7 mouse cellular contexts compared by ENCODE assay signal in genomic region chr8:105935863-105936603, GRCm38 (mm10). TPM values are rescaled to one million over a fixed set of nuclear protein-coding genes. Genes with fewer than 3 reads are reported as not detected.
DNase-seq lines count a peak whose midpoint lies in the region; ATAC-seq and TF ChIP-seq lines count a peak whose summit lies in the region.

No protein-coding gene starts in this region.

- H3K4me3 ChIP-seq in liver, embryonic 11.5 days (ENCODE audit: low read depth, low read length): peak overlapping the region; percentile 85
- H3K4me3 ChIP-seq in embryonic facial prominence, embryonic 13.5 days: peak overlapping the region; percentile 79
- H3K4me3 ChIP-seq in intestine, postnatal 0 days (ENCODE audit: low read depth, low read length): no peak overlapping the region

- peak overlapping the region; percentile 78 for H3K9ac ChIP-seq in liver, embryonic 11.5 days (ENCODE audit: low read depth, low read length)
- peak overlapping the region; percentile 82 for H3K9ac ChIP-seq in embryonic facial prominence, embryonic 13.5 days
- 0 out of 2 replicates have a peak overlapping the region, but pooled peaks have one; percentile 74 for H3K9ac ChIP-seq in intestine, postnatal 0 days (ENCODE audit: low read depth, low read length)

- H3K4me1 ChIP-seq in liver, embryonic 11.5 days (replicated peaks; ENCODE audit: control insufficient read depth, insufficient read depth, low read length): peaks cover 28% of the 10 kb centered on the region
- H3K4me1 ChIP-seq in embryonic facial prominence, embryonic 13.5 days: peaks cover 20% of the 10 kb centered on the region
- H3K4me1 ChIP-seq in intestine, postnatal 0 days (replicated peaks; ENCODE audit: control insufficient read depth, insufficient read depth, low read length): no peaks in the 10 kb centered on the region

- peaks cover 12% of the 10 kb centered on the region for H3K36me3 ChIP-seq in liver, embryonic 11.5 days (ENCODE audit: control insufficient read depth, insufficient read depth, low read length)
- H3K36me3 ChIP-seq in embryonic facial prominence, embryonic 13.5 days: peaks cover 38% of the 10 kb centered on the region
- H3K36me3 ChIP-seq in intestine, postnatal 0 days (ENCODE audit: control insufficient read depth, insufficient read depth): peaks cover 36% of the 10 kb centered on the region; the same call in 1 of the 2 replicates

- no peak for DNase-seq in liver, embryonic 11.5 days (ENCODE audit: low spot score)
- DNase-seq in liver: no peak
- DNase-seq in retina, postnatal 1 day: peak; percentile 18
- no peak for DNase-seq in thymus, postnatal 4 days
- DNase-seq in right cerebral cortex, postnatal 10 days (ENCODE audit: low spot score in 2 of 2): no peak

- TF ChIP-seq CTCF in intestine, postnatal 0 days (IDR thresholded peaks at IDR 0.05; ENCODE audit: low read depth): no peak

- ATAC-seq in liver, embryonic 11.5 days (replicated peaks; ENCODE audit: low FRiP score): 0 out of 2 replicates have a peak, but pooled peaks have one; percentile 10
- ATAC-seq in embryonic facial prominence, embryonic 13.5 days (ENCODE audit: insufficient number of reproducible peaks, insufficient read depth, low FRiP score, low TSS enrichment, low read depth): no peak
- ATAC-seq in intestine, postnatal 0 days: no peak

- 24% methylated on average over 7 of the region's 7 CpGs for WGBS in liver, embryonic 11.5 days
- WGBS in embryonic facial prominence, embryonic 13.5 days: 26% methylated on average over 7 of the region's 7 CpGs
- WGBS in intestine, postnatal 0 days: 39% methylated on average over 7 of the region's 7 CpGs

- H3K27ac ChIP-seq in liver, embryonic 11.5 days (ENCODE audit: low read depth, low read length): peak overlapping the region; percentile 90
- H3K27ac ChIP-seq in embryonic facial prominence, embryonic 13.5 days: no peak overlapping the region
- no peak overlapping the region for H3K27ac ChIP-seq in intestine, postnatal 0 days (ENCODE audit: low read depth, low read length)

- H3K4me2 ChIP-seq in liver, embryonic 11.5 days: peak overlapping the region; percentile 92
- H3K4me2 ChIP-seq in embryonic facial prominence, embryonic 13.5 days: peak overlapping the region; percentile 95
- H3K4me2 ChIP-seq in intestine, postnatal 0 days (replicated peaks; ENCODE audit: low read depth): peak overlapping the region; percentile 92; the same call in 1 of the 2 replicates

- H3K9me3 ChIP-seq in liver, embryonic 11.5 days (ENCODE audit: control insufficient read depth, low read length): no peaks in the 10 kb centered on the region; the same call in 1 of the 2 replicates
- no peaks in the 10 kb centered on the region for H3K9me3 ChIP-seq in embryonic facial prominence, embryonic 13.5 days
- H3K9me3 ChIP-seq in intestine, postnatal 0 days (ENCODE audit: control insufficient read depth): no peaks in the 10 kb centered on the region

- no peaks in the 10 kb centered on the region for H3K27me3 ChIP-seq in liver, embryonic 11.5 days (replicated peaks; ENCODE audit: control insufficient read depth, insufficient read depth, low read length)
- H3K27me3 ChIP-seq in embryonic facial prominence, embryonic 13.5 days: no peaks in the 10 kb centered on the region
- no peaks in the 10 kb centered on the region for H3K27me3 ChIP-seq in intestine, postnatal 0 days (replicated peaks; ENCODE audit: control insufficient read depth, insufficient read depth, low read length)

RNA-seq across cellular contexts. Expression of gene Psmb10, which starts 2.2 kb away (rescaled TPM):
- 142 and 160 TPM in 2 replicates for polyA plus RNA-seq in liver, embryonic 11.5 days (2014; fragmentation: Nextera tagmentation; extraction: Ambion mirVana)
- polyA plus RNA-seq in embryonic facial prominence, embryonic 13.5 days (2015; fragmentation: Nextera tagmentation; extraction: Ambion mirVana): 28.6 and 29.0 TPM in 2 replicates
- polyA plus RNA-seq in intestine, postnatal 0 days (2015; fragmentation: Nextera tagmentation; extraction: Ambion mirVana): 186 and 204 TPM in 2 replicates

RNA-seq across cellular contexts. Expression of gene Ctrl, which starts 2.4 kb away (rescaled TPM):
- polyA plus RNA-seq in liver, embryonic 11.5 days (2014; fragmentation: Nextera tagmentation; extraction: Ambion mirVana): 1.9 and 3.0 TPM in 2 replicates
- 1.3 and 1.8 TPM in 2 replicates for polyA plus RNA-seq in embryonic facial prominence, embryonic 13.5 days (2015; fragmentation: Nextera tagmentation; extraction: Ambion mirVana)
- polyA plus RNA-seq in intestine, postnatal 0 days (2015; fragmentation: Nextera tagmentation; extraction: Ambion mirVana): 0.63 and 1.4 TPM in 2 replicates

RNA-seq across cellular contexts. Expression of gene Lcat, which starts 7.1 kb away (rescaled TPM):
- 32.1 and 32.7 TPM in 2 replicates for polyA plus RNA-seq in liver, embryonic 11.5 days (2014; fragmentation: Nextera tagmentation; extraction: Ambion mirVana)
- 2.8 and 5.6 TPM in 2 replicates for polyA plus RNA-seq in embryonic facial prominence, embryonic 13.5 days (2015; fragmentation: Nextera tagmentation; extraction: Ambion mirVana)
- polyA plus RNA-seq in intestine, postnatal 0 days (2015; fragmentation: Nextera tagmentation; extraction: Ambion mirVana): 0.20 and 0.37 TPM in 2 replicates

RNA-seq across cellular contexts. Expression of gene Slc12a4, which starts 29.9 kb away (rescaled TPM):
- 25.6 and 25.8 TPM in 2 replicates for polyA plus RNA-seq in liver, embryonic 11.5 days (2014; fragmentation: Nextera tagmentation; extraction: Ambion mirVana)
- 48.3 and 56.8 TPM in 2 replicates for polyA plus RNA-seq in embryonic facial prominence, embryonic 13.5 days (2015; fragmentation: Nextera tagmentation; extraction: Ambion mirVana)
- 6.8 and 8.0 TPM in 2 replicates for polyA plus RNA-seq in intestine, postnatal 0 days (2015; fragmentation: Nextera tagmentation; extraction: Ambion mirVana)

RNA-seq across cellular contexts. Expression of gene Pskh1, which starts 35.8 kb away (rescaled TPM):
- polyA plus RNA-seq in liver, embryonic 11.5 days (2014; fragmentation: Nextera tagmentation; extraction: Ambion mirVana): 21.4 and 22.8 TPM in 2 replicates
- polyA plus RNA-seq in embryonic facial prominence, embryonic 13.5 days (2015; fragmentation: Nextera tagmentation; extraction: Ambion mirVana): 43.0 and 43.2 TPM in 2 replicates
- 11.0 and 12.5 TPM in 2 replicates for polyA plus RNA-seq in intestine, postnatal 0 days (2015; fragmentation: Nextera tagmentation; extraction: Ambion mirVana)
